Mouse (Mus musculus) common myeloid progenitor, adult 5-6 weeks (primary cell): ENCODE results near the gene Bcar3. TPM values are rescaled to one million over a fixed set of nuclear protein-coding genes. Genes with fewer than 3 reads are reported as not detected.

Experiments
- ATAC-seq: replicated peaks from 2 replicates; pipeline ENCODE4 v1.8.0; 2016; ENCODE audit warnings: low read depth, mild to moderate bottlenecking, moderate TSS enrichment, inconsistent platforms; ENCODE audit not compliant: poor library complexity, severe bottlenecking
- total RNA-seq: library from RNA; stranded (forward); fragments of 200-1000, 187-1606 nt; gene quantifications from 2 replicates; pipeline ENCODE4 v1.2.3, GENCODE M21; 2017

Bcar3 gene
- total RNA-seq, 1 experiment from 2014 or later = 1.0 TPM

DNA sequence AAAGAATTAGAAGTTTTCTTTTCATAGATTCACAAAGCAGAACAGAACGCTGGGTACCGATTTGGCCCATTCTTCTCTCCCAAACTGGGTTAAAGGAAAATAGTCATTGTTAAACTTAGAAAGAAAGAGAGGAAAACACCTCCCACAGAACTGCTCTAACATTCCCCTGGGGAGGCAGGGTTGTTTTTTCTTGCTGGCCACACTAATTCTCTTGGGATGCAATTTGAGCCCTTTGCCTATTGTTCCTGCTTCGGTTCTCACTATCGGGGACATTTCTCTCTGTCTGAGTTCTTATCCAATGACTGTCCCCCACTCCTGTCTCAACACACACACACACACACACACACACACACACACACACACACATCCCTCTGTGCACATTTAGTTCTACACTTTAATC, 39.6 kb downstream of the Bcar3 start:
- ATAC-seq = no peak

- ATAC-seq = peak; percentile 16; the same call in 1 of the 2 replicates
Observed at GRCm38 (mm10) chr3:122333902-122334301, 40.0 kb downstream of the Bcar3 start.

DNA sequence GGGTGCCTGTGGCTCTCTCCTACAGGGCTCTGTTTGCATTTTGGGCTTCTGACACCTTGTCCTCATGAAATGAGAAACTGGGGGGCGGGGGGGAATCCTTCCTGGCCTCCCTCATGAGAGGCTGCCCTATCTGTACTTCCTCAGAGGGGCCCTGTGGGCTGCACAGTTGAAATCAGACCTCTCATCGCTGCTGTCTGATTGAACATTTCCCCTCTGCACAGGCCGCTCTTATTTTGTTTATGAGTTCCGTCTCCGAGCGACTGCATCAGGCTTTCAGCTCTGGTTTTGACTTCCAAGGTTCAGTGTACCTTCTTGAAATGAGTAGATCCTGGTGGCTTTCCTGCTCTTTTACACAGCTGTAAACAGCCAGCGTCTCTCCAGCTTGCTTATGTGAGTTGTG, 40.4 kb downstream of the Bcar3 start:
- peak; percentile 96 for ATAC-seq

DNA sequence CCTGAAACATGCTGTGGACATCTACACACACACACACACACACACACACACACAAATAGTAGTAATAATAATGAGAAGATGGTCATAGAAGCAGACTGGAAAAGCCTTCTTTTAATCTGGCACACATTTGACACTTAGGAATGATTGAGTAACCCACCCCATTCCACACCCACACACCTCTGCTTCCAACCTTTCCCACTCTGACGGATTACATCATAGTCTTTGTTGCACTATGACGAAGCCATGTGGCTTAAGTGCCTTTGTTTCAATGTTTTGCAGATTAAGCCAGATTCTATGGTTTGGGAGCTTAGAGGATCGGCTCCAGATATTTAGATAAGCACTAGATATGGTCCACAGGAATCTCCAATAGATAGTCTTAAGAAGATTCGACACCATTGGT, 42.1 kb downstream of the Bcar3 start:
- no peak for ATAC-seq

- no peak for ATAC-seq
Observed at GRCm38 (mm10) chr3:122337992-122338391, 44.1 kb downstream of the Bcar3 start.

DNA sequence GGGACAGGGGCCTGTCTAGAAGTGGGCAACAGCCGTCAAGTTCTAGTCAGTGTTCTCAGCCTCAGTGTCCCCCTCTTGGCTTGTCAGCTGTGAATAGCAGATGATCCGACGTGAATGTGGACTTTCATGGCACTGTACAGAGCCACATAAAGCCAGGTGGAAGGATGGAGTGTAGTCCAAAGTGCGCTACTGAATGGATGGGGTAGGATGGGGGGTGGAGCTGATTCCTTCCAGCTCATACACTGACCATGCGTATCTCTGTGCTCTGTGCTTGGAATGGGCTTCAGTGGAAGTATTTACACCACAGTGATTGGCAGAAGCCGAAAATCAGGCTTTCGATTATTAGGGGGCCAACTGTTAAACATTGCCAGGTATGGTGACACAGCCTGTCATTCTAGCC, 45.0 kb downstream of the Bcar3 start:
- ATAC-seq = no peak

DNA sequence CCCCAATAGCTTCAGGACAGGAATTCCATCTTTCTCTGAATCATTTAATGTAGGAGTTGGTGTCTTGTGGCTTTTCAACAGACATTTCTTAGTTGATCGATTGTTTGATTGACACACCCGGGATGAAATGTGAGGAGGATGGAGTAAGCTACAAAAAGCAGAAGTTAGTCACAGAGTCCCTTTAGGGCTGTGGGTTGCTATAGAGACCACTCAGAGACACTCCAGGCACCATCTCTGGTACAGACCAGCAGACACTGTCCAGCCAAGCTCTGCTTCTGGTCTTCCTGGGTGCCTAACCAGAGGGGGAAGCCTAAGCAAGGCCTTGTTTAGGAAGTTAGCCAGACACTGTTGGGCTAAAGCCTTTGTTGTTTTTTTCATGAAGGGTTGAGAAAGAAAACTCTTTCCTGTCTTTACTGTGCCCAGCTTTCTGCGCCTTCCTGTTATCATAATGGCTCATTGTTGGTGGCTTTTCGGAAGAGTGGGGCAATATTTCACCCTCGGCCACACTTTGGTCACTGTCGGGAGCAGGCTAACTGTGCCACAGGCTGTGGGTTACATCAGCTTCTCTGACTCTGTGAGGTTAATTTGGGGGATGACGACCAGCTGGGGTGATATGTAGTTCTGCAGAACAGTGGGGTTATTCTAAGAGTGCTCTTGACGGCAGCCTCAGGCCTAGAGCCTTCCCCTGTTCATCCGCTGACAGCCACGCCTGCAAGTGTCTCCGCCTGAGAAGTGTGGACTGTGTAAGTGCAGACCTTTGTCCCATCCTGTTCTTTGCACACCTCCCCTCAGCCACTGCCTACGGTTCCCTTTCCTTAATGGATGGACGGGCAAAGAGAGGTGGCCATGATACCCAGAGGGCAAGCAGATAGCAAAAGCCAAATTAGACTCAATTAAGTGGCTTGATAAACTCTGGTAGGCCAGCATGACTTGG, 46.5 kb downstream of the Bcar3 start:
- ATAC-seq = peak; percentile 94

GRCm38 (mm10) chr3:122343437-122343853, 49.5 kb downstream of the Bcar3 start:
- ATAC-seq = no peak

DNA sequence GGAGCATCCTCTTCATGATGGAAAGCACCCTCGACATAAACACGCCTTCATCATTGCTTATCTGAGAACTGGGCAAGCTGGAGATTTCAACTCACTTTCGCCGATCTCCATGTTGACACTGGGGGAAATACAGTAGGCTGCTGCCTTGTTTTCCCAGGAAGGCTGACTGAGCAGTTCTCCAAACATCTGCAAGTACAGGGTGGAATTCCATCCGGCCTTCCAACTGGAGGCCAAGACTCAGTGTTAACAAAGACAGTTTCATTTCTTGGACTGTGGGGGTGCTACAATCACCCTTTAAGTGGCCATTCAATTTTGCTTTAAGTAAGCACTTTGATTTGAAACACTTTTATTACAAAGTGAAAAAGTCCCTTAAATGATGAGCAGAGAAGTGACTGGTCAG, 50.4 kb downstream of the Bcar3 start:
- no peak for ATAC-seq

GRCm38 (mm10) chr3:122345977-122346472, 52.1 kb downstream of the Bcar3 start:
- ATAC-seq = no peak

DNA sequence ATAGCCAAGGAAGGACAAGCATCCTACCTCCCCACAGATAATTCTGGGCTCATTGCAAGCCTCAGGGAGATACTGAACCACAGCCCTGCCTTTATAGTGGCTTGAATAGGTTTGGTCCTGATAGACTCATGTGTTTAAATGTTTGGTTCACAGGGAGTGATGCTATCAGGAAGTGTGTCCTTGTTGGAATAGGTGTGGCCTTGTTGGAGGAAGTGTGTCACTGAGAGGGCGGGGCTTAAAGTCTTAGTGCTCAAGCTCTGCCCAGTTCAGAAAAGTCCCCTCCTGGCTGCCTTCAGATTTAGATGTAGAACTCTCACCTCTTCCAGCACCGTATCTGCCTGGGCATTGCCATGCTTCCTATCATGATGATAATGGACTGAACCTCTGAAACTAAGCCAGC, 52.7 kb downstream of the Bcar3 start:
- 0 out of 2 replicates have a peak, but pooled peaks have one; percentile 36 for ATAC-seq

DNA sequence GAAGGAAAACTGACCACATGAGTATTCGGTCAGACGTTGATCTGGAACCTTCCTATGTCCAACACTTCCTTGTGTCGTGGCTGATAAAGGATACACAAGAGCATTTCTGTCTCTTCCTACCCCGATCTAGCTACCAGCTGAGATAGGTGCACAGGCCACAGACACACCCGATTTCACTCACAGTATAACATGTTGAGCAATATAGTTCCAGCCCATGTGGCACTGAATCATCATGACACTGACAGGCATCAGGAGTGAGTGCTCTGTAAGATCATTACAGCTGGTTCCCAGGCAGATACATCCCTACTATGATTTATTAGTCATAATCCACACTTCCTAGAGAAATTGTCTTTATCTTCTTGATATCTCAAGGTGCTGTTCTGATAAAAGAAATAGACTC, 54.7 kb downstream of the Bcar3 start:
- no peak for ATAC-seq

- ATAC-seq = no peak
Observed at GRCm38 (mm10) chr3:122352801-122353200, 58.9 kb downstream of the Bcar3 start.

DNA sequence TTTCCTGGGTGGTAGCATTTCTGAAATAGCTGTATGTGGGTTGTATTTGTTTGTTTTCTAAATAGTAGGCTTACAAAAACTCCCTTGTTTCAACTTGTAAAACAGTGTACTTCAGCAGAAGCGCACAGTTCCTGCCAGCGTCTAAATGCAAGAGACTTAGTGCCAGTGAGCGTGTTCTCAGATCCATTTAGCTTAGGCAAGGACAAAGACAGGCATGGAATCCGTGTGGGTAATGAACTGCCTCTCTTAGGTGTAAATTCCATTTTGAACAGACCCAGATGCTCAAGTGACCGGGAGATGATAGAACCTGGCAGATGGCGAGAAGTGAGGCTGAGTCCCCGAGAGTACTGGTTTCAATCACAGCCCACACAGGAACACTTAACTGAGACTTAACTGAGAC, 65.5 kb downstream of the Bcar3 start:
- ATAC-seq = no peak

GRCm38 (mm10) chr3:122359954-122360353, 66.0 kb downstream of the Bcar3 start:
- ATAC-seq = no peak

GRCm38 (mm10) chr3:122360721-122361138, 66.8 kb downstream of the Bcar3 start:
- no peak for ATAC-seq

- no peak for ATAC-seq
Observed at GRCm38 (mm10) chr3:122362719-122363118, 68.8 kb downstream of the Bcar3 start.

DNA sequence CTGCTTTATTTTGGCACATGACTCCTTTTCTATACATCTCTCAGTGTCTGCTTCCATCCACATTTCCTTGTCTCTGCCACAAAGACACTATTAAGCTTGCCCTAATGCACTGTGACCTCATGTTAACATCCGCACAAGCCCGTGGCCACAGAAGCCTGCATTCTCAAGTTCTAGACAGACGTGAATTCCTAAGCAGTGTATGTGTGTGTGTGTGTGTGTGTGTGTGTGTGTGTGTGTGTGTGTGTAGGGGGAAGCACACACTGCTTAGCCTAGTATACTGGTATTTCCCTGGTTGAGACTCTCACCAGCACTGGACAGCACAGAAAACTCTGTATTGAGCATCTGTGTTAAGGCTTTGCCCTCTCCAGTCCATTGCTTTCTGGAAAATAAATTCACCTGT, 70.6 kb downstream of the Bcar3 start:
- no peak for ATAC-seq

DNA sequence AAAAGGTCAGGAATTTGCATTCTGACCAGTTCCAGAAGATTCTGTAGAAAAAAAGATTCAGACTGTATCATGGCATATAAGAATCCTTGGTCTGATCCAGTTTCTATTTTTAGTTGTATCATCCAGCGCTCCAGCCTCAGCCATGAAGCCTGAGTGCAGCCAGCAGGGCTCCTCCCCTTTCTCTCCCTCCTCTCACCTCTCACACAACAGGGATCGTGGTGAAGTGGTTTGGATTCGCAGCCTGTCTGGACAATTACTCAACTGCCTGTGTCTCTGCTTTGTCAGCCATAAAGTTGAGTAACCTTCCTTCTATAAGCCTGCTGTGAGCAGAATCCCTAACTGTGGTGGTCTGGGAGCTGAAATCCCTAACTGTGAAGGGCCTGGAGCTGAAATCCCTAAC, 71.4 kb downstream of the Bcar3 start:
- no peak for ATAC-seq

- peak; percentile 31; the same call in 1 of the 2 replicates for ATAC-seq
Observed at GRCm38 (mm10) chr3:122371646-122372341, 77.9 kb downstream of the Bcar3 start.

- peak; percentile 83 for ATAC-seq
Observed at GRCm38 (mm10) chr3:122372617-122373016, 78.7 kb downstream of the Bcar3 start.
